Mouse (Mus musculus): ENCODE measurements at regions not wholly inside any gene's neighbourhood (a gene's known extent, or its start where the extent isn't known, plus 50 kb on each side); places are given as distances from the start of the nearest gene placed in this dataset.

DNA sequence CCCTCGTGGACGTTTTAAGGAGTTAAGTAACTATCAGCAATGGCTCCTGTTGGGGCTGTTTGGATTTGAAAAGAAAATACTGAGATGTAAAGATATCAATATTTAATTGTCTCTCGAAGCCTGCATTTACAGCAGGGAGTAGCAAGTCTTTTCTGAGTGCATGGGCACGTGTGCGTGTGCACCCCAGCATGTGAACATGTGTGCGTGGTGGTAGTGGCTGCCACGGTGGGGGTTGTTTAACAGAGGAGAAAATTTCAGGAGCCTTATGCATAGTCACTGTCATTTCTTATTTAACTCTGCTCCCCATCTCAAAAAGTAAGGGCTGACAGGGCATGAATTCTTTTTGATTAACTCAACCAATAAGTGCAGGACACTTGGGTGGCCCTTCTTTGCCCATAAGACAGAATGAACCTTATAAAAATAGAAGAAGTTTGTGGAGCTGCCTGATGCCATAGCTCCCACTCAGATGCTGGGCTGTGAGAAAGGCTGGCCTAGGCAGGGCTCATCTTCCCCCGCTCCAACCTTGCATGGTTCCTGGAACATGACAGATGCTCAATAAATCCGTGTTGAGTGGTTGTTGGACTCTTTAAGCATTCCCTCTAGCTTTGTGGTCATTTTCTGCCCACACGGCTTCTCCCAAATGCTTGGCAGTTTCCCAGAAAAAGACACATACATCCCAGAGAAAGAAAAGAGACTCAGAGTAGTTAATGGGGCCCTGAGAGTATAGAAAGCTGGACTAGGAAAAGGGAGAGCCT lies 294.2 kb upstream of the Gm4791 start:
- TF ChIP-seq CTCF (conservative IDR thresholded peaks at IDR 0.05; ENCODE audit: low read length), result no peak
- no peak for TF ChIP-seq POU5F1 (IDR thresholded peaks at IDR 0.05; ENCODE audit: borderline replicate concordance, low read length)
